Mouse (Mus musculus) left cerebral cortex, adult 2 months (tissue): Measurements from ENCODE around the gene Gpam. TPM values are rescaled to one million over a fixed set of nuclear protein-coding genes. Genes with fewer than 3 reads are reported as not detected.

Experiments used
- DNase-seq, 2 experiments: peaks; one replicate each; pipeline ENCODE4 v3.0.0; 2021 to 2022; ENCODE audit warnings: low spot score in 2 of 2, mixed read lengths in 1 of 2; ENCODE audit errors: extremely low spot score in 1 of 2
- H3K27ac ChIP-seq: fragments of 200-600 bp; 2 replicates; pipeline ENCODE4 v1.8.1; 2022
- H3K4me3 ChIP-seq: fragments of 200-600 bp; 2 replicates; pipeline ENCODE4 v1.8.1; 2022
- CTCF ChIP-seq: fragments of 200-600 bp; IDR thresholded peaks from 2 replicates; pipeline ENCODE4 v1.8.1; 2022; ENCODE audit warnings: antibody characterized with exemption, mild to moderate bottlenecking, moderate library complexity
- intact Hi-C: fragments of 180-260 bp; cut with DNase I; formaldehyde crosslinking; loops from one replicate; pipeline ENCODE4 v1.15.1; 2025
- total RNA-seq, 2 experiments: library from RNA; stranded (reverse); gene quantifications; 2 replicates each; pipeline ENCODE4 v1.2.3; 2021

Gpam gene
- total RNA-seq, 2 experiments from 2014 or later = 35.9 to 36.6 TPM

DNA sequence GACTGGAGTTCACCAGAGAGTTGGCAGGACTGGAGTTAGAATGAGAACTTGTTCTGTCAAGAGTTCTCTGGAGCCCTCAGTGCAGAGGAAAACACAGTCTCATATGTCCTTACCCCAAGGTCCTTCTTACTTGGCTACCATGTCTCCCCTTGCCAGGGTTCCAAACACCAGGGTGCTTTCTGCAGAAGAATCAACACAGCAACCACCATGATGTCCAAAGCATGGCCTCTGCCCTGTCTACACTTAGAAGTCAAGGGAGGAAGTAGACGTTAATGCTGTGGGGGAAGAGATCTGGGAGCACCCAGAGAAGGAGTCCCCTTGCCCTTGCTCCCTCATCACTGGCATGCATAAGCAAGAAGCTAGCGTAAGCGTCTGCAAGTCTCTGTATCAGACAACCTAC lies 9.0 kb downstream of the Gpam start:
- intact Hi-C loops = no loop called here
- TF ChIP-seq CTCF = no peak
- Histone ChIP-seq H3K4me3 (no peak overlapping the region), H3K27ac (no peak overlapping the region)
- DNase-seq = no peak

DNA sequence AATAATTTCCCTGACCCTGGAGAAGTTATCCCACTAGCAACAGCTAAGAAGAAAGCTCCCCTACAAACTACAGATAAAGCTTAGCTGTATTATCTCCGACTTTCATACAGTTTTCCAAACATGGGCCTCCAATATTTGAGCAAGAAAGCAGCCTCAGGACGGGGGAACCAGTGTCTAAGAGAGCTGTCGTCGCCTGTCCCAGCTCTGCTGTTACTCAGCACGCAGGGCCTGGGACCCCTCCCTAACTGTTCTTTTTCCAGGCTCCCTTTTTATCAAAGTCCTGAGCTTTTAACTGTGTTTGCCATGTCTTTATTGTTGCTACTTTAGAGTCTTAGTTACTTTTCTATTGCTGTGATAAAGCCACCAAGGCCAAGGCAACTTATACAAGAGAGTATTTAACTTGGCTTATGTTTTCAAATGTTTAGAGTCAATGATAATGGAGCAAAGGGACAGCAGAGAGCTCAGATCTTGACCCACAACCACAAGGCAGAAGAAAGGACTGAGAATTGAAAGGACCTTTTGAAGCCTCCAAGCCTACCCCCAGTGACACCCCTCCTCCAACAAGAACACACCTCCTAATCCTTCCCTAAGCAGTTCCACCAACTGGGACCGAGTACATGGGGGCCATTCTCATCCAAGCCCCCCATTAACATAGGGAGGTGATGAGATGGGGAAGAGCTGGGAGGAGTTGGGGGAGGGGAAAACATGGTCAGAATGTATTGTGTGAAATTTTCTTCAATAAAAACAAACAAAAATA lies 9.8 kb downstream of the Gpam start:
- intact Hi-C loops = no loop called here

DNA sequence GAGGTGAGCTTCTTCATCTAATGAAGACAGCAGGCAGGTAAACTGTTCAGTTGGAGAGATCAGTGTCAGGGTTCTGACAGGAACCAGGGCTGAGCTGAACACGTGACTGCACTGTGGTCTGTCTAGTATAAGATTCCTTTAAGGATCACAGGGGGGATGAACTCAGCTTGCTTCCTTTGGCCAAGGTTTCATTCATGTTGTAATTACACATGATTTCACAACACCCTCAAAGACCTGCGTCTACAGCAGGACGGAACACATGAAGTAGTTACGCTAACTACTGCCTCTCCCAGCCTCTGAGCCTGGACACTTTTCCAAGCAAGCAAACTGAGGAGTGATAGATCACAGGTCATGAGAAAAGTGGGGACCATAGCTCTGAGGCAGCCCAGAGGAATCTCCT lies 11.5 kb downstream of the Gpam start:
- H3K27ac ChIP-seq = no peak overlapping the region
- no peak overlapping the region for H3K4me3 ChIP-seq
- TF ChIP-seq CTCF = no peak
- intact Hi-C loops = no loop called here
- no peak for DNase-seq

More for the DNA sequence above, 9.8 kb downstream of the Gpam start:
- TF ChIP-seq CTCF = no peak
- Histone ChIP-seq H3K27ac (no peak overlapping the region), H3K4me3 (no peak overlapping the region)
- no peak for DNase-seq

DNA sequence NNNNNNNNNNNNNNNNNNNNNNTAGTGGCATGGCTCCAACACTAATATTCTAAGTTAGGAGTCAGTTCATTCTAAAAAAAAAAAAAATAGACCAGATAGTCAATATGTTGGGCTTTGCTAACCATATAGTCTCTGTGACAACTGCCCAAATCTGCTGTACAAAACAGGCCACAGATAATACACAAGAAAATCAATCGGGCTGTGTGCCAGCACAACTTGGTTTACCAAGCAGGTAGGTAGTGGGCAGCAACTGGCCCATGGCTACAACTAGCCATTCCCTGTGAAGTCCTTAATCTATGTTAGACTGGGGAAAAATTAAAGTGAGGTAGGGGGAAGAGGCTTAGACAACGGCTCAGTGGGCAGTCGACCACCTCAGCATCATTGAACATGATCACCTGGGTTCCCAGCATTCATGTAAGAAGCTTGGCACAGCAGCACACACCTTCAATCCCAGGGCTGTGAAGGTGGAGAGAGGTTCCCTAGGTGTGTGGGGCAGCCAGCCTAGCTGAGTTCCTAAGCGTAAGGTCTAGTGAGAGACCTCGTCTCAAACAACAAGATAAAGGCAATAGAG lies 12.1 kb downstream of the Gpam start:
- Histone ChIP-seq H3K27ac (no peak overlapping the region), H3K4me3 (no peak overlapping the region)
- intact Hi-C loops = no loop called here
- DNase-seq = no peak
- TF ChIP-seq CTCF = no peak

DNA sequence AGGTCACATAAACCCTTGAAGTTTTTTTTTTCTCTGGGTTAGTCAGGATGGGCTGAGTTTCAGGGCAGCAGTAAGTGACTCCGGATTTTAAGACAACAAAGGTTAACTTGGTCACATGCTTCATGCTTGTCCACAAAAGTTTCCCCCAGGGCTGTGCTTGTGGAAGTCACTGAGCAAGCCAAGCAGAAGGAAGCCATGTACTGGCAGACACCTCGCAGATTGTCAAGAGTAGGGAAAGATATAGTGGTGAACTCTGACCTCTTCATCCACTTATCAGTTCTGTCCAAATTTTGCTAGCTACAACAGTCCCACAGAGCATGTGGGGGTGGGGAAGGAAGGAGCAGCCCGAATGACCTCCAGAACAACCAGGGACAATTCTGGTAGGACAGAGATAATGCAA lies 19.1 kb downstream of the Gpam start:
- no peak for TF ChIP-seq CTCF
- intact Hi-C loops = no loop called here
- no peak overlapping the region for H3K4me3 ChIP-seq
- no peak overlapping the region for H3K27ac ChIP-seq
- no peak for DNase-seq

DNA sequence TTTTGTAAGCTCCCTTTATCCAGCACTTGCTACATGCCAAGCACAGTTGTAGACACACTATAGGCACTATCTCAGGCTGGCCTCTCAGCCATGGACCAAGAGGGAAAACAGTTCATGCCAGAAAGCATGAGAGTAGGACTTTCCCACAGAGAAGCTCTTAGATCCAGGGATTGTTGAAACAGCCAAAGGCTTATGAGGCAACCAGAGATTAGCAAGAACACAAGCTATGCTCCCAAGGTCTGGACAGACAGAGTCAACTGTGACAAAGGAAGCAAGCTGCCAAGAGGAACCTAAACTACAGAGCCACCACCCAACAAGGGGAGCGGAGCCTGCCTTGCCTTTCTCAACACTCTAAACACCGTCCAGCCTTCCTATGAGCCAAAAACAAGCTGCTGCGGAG lies 21.1 kb downstream of the Gpam start:
- intact Hi-C loops = no loop called here
- no peak overlapping the region for H3K27ac ChIP-seq
- no peak overlapping the region for H3K4me3 ChIP-seq
- no peak for TF ChIP-seq CTCF
- DNase-seq = no peak

DNA sequence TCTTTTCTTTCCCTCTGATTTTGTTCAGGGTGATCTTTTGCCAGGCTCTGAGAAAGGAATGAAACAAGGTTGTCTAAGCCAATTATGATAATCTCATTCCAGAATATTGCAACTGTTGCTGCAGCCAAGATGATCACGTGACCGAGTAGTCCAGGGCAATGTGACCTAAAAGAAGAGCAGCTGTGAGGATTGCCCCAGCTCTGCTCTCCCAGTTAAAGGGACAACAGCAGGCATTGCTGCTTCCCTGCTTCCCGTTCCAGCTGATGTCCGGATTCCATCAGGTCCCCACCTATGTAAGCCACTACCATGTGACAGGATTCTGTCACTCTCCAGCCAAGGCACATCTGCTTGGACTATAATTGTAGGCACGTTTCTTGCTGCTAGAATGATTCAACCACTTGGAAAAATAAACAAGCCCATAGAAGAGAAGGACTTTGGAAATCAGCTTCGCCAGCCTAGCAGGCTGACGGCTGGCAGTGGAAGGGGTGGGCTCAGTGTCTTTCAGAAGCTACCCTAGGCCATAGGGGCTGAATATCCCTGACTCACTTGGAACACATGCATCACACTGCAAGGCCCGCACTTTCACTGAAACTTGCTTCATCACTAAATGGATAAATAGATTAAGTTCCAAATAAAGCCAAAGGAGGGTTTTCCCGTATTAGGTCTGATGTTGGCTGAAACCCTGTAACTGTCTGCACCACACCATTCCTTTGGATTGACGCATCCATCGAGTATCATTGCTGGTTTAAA lies 23.8 kb downstream of the Gpam start:
- DNase-seq = peak; percentile 21 to 29
- TF ChIP-seq CTCF = no peak
- peak overlapping the region; percentile 33 for H3K4me3 ChIP-seq
- H3K27ac ChIP-seq = peak overlapping the region; percentile 16
- intact Hi-C loops = loop anchor here (1.0 kb wide), 1 partner anchor 19 kb away; no protein-coding TSS in a partner anchor

DNA sequence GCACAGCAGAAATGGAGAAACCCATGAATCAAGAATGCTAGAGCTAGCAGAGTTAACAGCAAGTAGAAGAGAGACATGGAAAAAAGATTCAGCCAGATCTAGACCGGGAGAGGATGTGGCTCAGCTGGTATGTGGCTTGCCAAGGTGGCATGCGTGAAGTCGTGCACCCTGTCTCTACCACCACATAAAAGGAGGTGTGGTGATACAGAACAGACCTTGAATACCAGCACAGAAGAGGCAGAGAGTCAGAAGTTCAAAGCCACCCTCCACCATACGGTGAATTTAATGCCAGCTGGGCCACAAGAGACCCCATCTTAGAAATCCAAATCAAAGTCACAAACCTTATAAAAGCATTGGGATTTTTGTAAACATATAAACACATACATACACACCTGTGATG lies 25.4 kb downstream of the Gpam start:
- intact Hi-C loops = no loop called here
- Histone ChIP-seq H3K27ac (no peak overlapping the region; the same call in 1 of the 2 replicates), H3K4me3 (peak overlapping the region; percentile 33)
- no peak for TF ChIP-seq CTCF
- DNase-seq = no peak

DNA sequence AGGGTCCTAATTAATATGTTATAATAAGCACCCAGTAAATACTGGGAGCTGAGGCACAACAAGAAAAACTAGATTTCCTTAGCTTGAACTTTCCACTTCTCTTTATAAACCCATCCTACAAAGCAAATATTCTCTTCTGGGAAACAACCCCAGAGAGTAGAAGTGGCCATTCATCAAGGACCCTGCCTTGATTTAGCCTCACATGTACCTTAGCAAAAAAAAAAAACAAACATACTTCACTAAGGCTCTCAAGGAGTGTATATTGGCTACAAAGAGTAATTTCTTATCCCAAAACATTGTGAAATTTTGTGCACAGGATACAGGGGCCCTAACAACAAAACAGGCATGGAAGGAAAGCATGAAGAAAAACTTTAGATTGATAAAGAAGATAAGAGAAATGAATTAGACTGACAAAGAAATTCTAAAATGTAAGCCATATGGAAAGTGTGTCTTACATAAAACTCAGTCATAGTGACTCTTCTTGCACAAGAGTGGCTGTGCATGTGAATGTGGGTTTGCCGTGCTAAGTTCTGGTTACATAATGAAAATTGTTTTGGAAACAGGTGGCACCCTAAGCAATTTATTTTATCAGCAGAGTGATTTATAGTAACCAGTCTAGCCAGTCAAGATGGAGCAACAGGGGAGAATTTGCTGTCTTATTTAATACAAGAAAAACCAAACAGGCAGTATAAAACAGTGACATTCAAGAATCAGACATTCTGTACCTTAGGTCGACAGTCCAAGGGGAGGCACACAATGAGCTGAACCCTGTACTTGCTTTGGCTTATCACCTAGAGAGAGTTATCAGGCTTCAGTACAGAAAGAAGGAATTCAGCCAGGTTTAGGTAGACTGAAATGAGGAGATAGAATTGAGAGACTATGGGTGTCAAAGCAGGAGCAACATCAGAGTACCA lies 26.6 kb downstream of the Gpam start:
- intact Hi-C loops = no loop called here
- Histone ChIP-seq H3K27ac (peak overlapping the region; percentile 95), H3K4me3 (peak overlapping the region; percentile 67)
- no peak for DNase-seq
- no peak for TF ChIP-seq CTCF

DNA sequence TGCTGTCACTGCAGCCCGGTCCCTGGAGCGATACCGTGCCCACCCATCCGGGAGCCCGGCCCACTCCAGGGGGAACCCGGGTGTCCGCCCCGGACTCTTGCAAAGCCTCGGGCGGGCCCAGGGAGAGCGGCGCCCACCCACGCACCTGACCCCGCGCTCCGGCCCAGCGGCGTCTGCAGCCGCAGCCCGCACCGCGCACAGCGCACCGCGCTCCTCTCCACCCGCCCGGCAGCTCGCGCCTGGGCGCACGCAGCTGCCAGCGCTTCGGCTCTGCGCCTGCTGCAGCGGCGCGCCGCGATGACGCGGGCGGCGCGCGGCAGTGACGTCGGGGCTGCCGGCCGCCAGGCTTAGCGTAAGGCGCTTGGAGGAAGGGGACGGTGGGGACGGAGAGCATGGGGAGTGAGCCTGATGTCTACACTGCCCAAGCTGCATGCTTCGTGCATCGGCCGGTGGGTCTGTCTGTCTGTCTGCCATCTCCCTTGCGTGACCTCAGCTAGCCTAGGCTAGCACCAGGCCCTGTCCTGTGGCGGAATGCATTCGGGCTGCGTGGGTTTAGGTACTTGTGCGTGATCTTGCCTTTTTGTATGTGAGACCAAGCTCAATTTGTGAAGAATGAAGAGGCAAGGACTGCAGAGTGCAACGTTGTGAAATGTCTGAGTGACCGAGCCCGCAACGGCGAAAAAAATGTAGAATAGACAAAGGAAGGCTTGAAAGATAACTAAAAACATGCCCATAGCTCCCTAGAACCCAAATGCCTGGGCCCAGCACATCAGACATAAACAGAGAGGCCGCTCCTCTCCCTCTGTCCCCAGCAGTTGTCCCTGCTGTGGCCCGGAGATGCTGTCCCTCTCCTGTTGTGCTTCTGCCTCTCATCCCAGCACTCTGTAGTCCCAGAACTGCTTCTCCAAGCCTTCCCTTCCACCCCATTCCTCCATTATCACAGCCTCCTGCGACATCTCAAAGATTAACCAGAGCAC lies 27.6 kb downstream of the Gpam start:
- intact Hi-C loops = loop anchor here (2.0 to 5.0 kb wide), 2 partner anchors 99 to 218 kb away; partner anchors contain the start of genes Vti1a and Zdhhc6
- peak; percentile 84 to 88 for DNase-seq
- no peak for TF ChIP-seq CTCF
- Histone ChIP-seq H3K27ac (peak overlapping the region; percentile 95), H3K4me3 (peak overlapping the region; percentile 67)
